In genomic region chr9:103365290-103366247, GRCm38 (mm10) we compare ENCODE assay signal across 8 mouse cellular contexts. TPM values are rescaled to one million over a fixed set of nuclear protein-coding genes. Genes with fewer than 3 reads are reported as not detected.
DNase-seq lines count a peak whose midpoint lies in the region; ATAC-seq lines count a peak whose summit lies in the region.

Gene Cdv3 (minus strand): TSS chr9:103365840.

- WGBS in heart, embryonic 14.5 days: 2% methylated on average over 82 of the region's 95 CpGs
- 2% methylated on average over 79 of the region's 95 CpGs for WGBS in liver, embryonic 13.5 days (ENCODE audit: insufficient replicate concordance)
- under 1% methylated on average over 93 of the region's 95 CpGs for WGBS in stomach, embryonic 16.5 days

- peak within 1 kb of the TSS; percentile 72 for H3K4me2 ChIP-seq in heart, embryonic 14.5 days (ENCODE audit: low read length)
- H3K4me2 ChIP-seq in liver, embryonic 13.5 days: peak within 1 kb of the TSS; percentile 99
- peak within 1 kb of the TSS; percentile 79 for H3K4me2 ChIP-seq in stomach, embryonic 16.5 days (ENCODE audit: low read depth, low read length)

- peak; percentile 95 for ATAC-seq in CD4-positive, CD25-positive, alpha-beta regulatory T cell, adult 4 months
- ATAC-seq in heart, embryonic 14.5 days (ENCODE audit: insufficient number of reproducible peaks, insufficient read depth, low FRiP score, low read depth): peak; percentile 98
- peak; percentile 95 for ATAC-seq in liver, embryonic 13.5 days (ENCODE audit: low read depth)
- ATAC-seq in stomach, embryonic 16.5 days (ENCODE audit: insufficient read depth, low FRiP score): peak; percentile 99

- no peaks in the 10 kb centered on the region for H3K9me3 ChIP-seq in heart, embryonic 14.5 days (ENCODE audit: control insufficient read depth, low read length)
- H3K9me3 ChIP-seq in liver, embryonic 13.5 days (replicated peaks): no peaks in the 10 kb centered on the region
- no peaks in the 10 kb centered on the region for H3K9me3 ChIP-seq in stomach, embryonic 16.5 days (replicated peaks; ENCODE audit: control insufficient read depth, low read length)

- peak; percentile 100 for DNase-seq in c-Kit-negative CD71-positive TER-119-positive erythroid progenitor cells, embryonic 14.5 days (ENCODE audit: low read depth, low spot score)
- DNase-seq in fibroblast of lung, adult 2 months (ENCODE audit: low read depth): peak; percentile 99
- peak; percentile 100 for DNase-seq in kidney, postnatal 14 days
- DNase-seq in liver, embryonic 13.5 days: peak; percentile 100
- peak; percentile 96 for DNase-seq in neural tube, embryonic 10.5 days (ENCODE audit: extremely low spot score, low spot score)

- H3K27ac ChIP-seq in heart, embryonic 14.5 days (replicated peaks in 1 of 2; ENCODE audit: control insufficient read depth in 1 of 2, insufficient read depth in 1 of 2, low read depth in 2 of 2, low read length in 2 of 2): peak within 1 kb of the TSS; percentile 97 to 98
- peak within 1 kb of the TSS; percentile 97 for H3K27ac ChIP-seq in liver, embryonic 13.5 days
- H3K27ac ChIP-seq in stomach, embryonic 16.5 days (ENCODE audit: low read length): peak within 1 kb of the TSS; percentile 98

- peaks cover 35% of the 10 kb centered on the region for H3K36me3 ChIP-seq in heart, embryonic 14.5 days (ENCODE audit: control insufficient read depth, insufficient read depth, low read length)
- H3K36me3 ChIP-seq in liver, embryonic 13.5 days: peaks cover 14% of the 10 kb centered on the region
- no peaks in the 10 kb centered on the region for H3K36me3 ChIP-seq in stomach, embryonic 16.5 days (ENCODE audit: control insufficient read depth, insufficient read depth, low read length)

- H3K4me3 ChIP-seq in heart, embryonic 14.5 days (ENCODE audit: control insufficient read depth in 1 of 2, insufficient read depth in 1 of 2, low read depth in 1 of 2, low read length in 2 of 2): peak within 1 kb of the TSS; percentile 76 to 96
- peak within 1 kb of the TSS; percentile 90 for H3K4me3 ChIP-seq in liver, embryonic 13.5 days (replicated peaks)
- peak within 1 kb of the TSS; percentile 92 for H3K4me3 ChIP-seq in stomach, embryonic 16.5 days (replicated peaks; ENCODE audit: low read length)

- no peaks in the 10 kb centered on the region for H3K27me3 ChIP-seq in heart, embryonic 14.5 days (ENCODE audit: control insufficient read depth, insufficient read depth, low read length)
- H3K27me3 ChIP-seq in liver, embryonic 13.5 days: no peaks in the 10 kb centered on the region
- H3K27me3 ChIP-seq in stomach, embryonic 16.5 days (ENCODE audit: control insufficient read depth, insufficient read depth, low read length): no peaks in the 10 kb centered on the region

- H3K9ac ChIP-seq in heart, embryonic 14.5 days (ENCODE audit: low read length): peak within 1 kb of the TSS; percentile 84
- peak within 1 kb of the TSS; percentile 96 for H3K9ac ChIP-seq in liver, embryonic 13.5 days
- peak within 1 kb of the TSS; percentile 97 for H3K9ac ChIP-seq in stomach, embryonic 16.5 days (ENCODE audit: low read length)

- peaks cover 9 to 30% of the 10 kb centered on the region in 2 experiments for H3K4me1 ChIP-seq in heart, embryonic 14.5 days (ENCODE audit: control insufficient read depth in 2 of 2, insufficient read depth in 2 of 2, low read length in 2 of 2)
- H3K4me1 ChIP-seq in liver, embryonic 13.5 days (replicated peaks): peaks cover 46% of the 10 kb centered on the region
- H3K4me1 ChIP-seq in stomach, embryonic 16.5 days (ENCODE audit: control insufficient read depth, insufficient read depth, low read length): peaks cover 21% of the 10 kb centered on the region

RNA-seq across cellular contexts. Expression of gene Cdv3, which starts in this region (rescaled TPM):
- 100 to 1,000 TPM in 1 of 2 experiments, 10 to 100 TPM in 1; 97.5 to 227 TPM for polyA plus RNA-seq in CD4-positive, CD25-positive, alpha-beta regulatory T cell, adult 4 months (2017; shearing (Covaris generic))
- polyA plus RNA-seq in heart, embryonic 14.5 days (2014; fragmentation: Nextera tagmentation; extraction: Ambion mirVana): 62.6 and 64.3 TPM in 2 replicates
- polyA plus RNA-seq in liver, embryonic 13.5 days (2015; fragmentation: Nextera tagmentation; extraction: Ambion mirVana): 60.4 and 75.0 TPM in 2 replicates
- polyA plus RNA-seq in stomach, embryonic 16.5 days (2015; fragmentation: Nextera tagmentation; extraction: Ambion mirVana): 80.8 and 91.8 TPM in 2 replicates

Comparison
In these comparisons a context has a peak if more than half of its experiments do, and no peak if none do; other contexts are left out.
1. Peak in every context shown above with its lines: DNase-seq, ATAC-seq, H3K4me3 ChIP-seq and H3K27ac ChIP-seq.